Mouse (Mus musculus) heart, adult 2 months (tissue): ENCODE results near the gene Tiam1.

ENCODE experiments used
- CTCF ChIP-seq: fragments of 200-600 bp; IDR thresholded peaks from 2 replicates; pipeline ENCODE4 v1.8.1; 2022; ENCODE audit warnings: antibody characterized with exemption, mild to moderate bottlenecking, moderate library complexity
- POLR2A ChIP-seq: fragments of 200-500 bp; IDR thresholded peaks from 2 replicates; pipeline ENCODE4 v1.6.1; 2011; ENCODE audit warnings: mild to moderate bottlenecking, low read depth, low read length, control low read depth; ENCODE audit not compliant: insufficient read depth

DNA sequence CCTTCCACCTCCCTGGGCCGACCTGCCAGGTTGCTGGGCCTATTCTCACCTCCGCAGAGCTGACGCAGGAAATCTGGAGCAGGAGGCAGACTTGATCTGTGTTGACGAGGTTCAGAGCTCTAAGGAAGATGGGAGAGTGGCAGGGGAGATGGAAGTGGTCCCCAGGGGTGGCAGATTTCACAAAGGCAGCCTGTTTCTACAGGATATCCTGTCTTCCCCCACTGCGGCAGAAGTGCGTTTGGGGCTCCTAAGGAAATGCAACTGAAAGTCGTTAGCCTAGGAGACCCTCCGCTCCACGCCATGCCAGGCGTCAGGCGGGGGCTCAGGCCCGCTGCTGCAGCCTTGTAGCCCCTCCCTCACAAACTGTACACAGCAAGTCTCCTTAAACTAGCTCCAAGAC is 5.4 kb downstream of the Tiam1 start:
- TF ChIP-seq POLR2A, result no peak
- no peak for TF ChIP-seq CTCF
